Mouse (Mus musculus): Measurements from ENCODE around the gene Kcnj6. TPM values are rescaled to one million over a fixed set of nuclear protein-coding genes. Genes with fewer than 3 reads are reported as not detected.
"Not testable (repeated sequence)": the region's sequence is repeated elsewhere in the genome, so short reads cannot be mapped to it uniquely, and the experiment has no call there.

Kcnj6 gene
- polyA plus RNA-seq, 1 experiment from 2014 or later = 0.23 TPM

GRCm38 (mm10) chr16:94825274-94825673, 172.2 kb downstream of the Kcnj6 start:
- 74% methylated on average over 6 of the region's 6 CpGs for WGBS
- no peaks in the 10 kb centered on the region for H3K36me3 ChIP-seq

GRCm38 (mm10) chr16:94822611-94823010, 174.9 kb downstream of the Kcnj6 start:
- Histone ChIP-seq H3K9me3 (no peaks in the 10 kb centered on the region), H3K4me1 (peaks cover 9% of the 10 kb centered on the region; the same call in 1 of the 2 replicates), H3K27me3 (ENCODE audit: insufficient read depth, poor library complexity, severe bottlenecking) (no peaks in the 10 kb centered on the region), H3K36me3 (no peaks in the 10 kb centered on the region), H3K27ac (no peak overlapping the region), H3K4me3 (no peak overlapping the region)
- no peak for DNase-seq (ENCODE audit: low spot score)
- 72% methylated on average over 5 of the region's 5 CpGs for WGBS

More at GRCm38 (mm10) chr16:94825274-94825673, 172.2 kb downstream of the Kcnj6 start:
- DNase-seq (ENCODE audit: low spot score) = no peak
- H3K27ac ChIP-seq = no peak overlapping the region
- no peaks in the 10 kb centered on the region for H3K9me3 ChIP-seq
- no peaks in the 10 kb centered on the region for H3K27me3 ChIP-seq (ENCODE audit: insufficient read depth, poor library complexity, severe bottlenecking)
- peaks cover 7% of the 10 kb centered on the region; the same call in 1 of the 2 replicates for H3K4me1 ChIP-seq
- no peak overlapping the region for H3K4me3 ChIP-seq

DNA sequence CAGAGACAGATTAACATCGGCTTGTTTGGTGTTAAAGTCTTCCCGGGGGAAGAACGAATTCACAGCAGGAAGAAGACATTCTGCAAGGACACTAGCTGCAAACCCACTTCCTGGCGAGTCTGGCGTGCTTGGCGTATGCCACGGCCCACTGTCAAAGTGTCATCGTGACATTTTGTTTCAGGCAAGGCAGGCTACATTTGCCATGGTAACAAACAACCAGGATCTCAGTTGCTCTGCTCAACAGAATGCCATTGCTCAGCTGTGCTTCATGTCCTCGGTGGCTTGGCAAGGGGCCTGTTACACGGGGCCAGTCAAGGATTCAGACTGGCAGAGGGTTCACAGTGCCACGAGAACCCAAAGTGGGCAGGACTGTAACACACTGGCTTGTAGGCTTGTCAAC, 175.9 kb downstream of the Kcnj6 start:
- H3K4me3 ChIP-seq = no peak overlapping the region
- H3K9me3 ChIP-seq = no peaks in the 10 kb centered on the region
- H3K27me3 ChIP-seq (ENCODE audit: insufficient read depth, poor library complexity, severe bottlenecking) = no peaks in the 10 kb centered on the region
- 78% methylated on average over 11 of the region's 11 CpGs for WGBS
- H3K27ac ChIP-seq = no peak overlapping the region
- H3K36me3 ChIP-seq = no peaks in the 10 kb centered on the region
- no peak for DNase-seq (ENCODE audit: low spot score)
- H3K4me1 ChIP-seq = 0 out of 2 replicates have a peak, but pooled peaks cover 3% of the 10 kb centered on the region

- Histone ChIP-seq H3K36me3 (no peaks in the 10 kb centered on the region), H3K4me3 (no peak overlapping the region), H3K27ac (no peak overlapping the region), H3K4me1 (0 out of 2 replicates have a peak, but pooled peaks cover 3% of the 10 kb centered on the region), H3K27me3 (ENCODE audit: insufficient read depth, poor library complexity, severe bottlenecking) (no peaks in the 10 kb centered on the region), H3K9me3 (peaks cover 11% of the 10 kb centered on the region)
- 26% methylated on average over 6 of the region's 6 CpGs for WGBS
- DNase-seq (ENCODE audit: low spot score) = no peak
Observed at GRCm38 (mm10) chr16:94816391-94816790, 181.1 kb downstream of the Kcnj6 start.

GRCm38 (mm10) chr16:94815891-94816290, 181.6 kb downstream of the Kcnj6 start:
- Histone ChIP-seq H3K9me3 (peaks cover 11% of the 10 kb centered on the region), H3K4me1 (0 out of 2 replicates have a peak, but pooled peaks cover 3% of the 10 kb centered on the region), H3K27me3 (ENCODE audit: insufficient read depth, poor library complexity, severe bottlenecking) (no peaks in the 10 kb centered on the region), H3K27ac (no peak overlapping the region), H3K36me3 (no peaks in the 10 kb centered on the region), H3K4me3 (no peak overlapping the region)
- DNase-seq (ENCODE audit: low spot score) = no peak
- WGBS = 73% methylated on average over 6 of the region's 6 CpGs

- H3K36me3 ChIP-seq; H3K27me3 ChIP-seq (ENCODE audit: insufficient read depth, poor library complexity, severe bottlenecking); H3K4me1 ChIP-seq; DNase-seq (ENCODE audit: low spot score); H3K4me3 ChIP-seq; H3K27ac ChIP-seq: not testable (repeated sequence)
- 6% methylated on average over 1 of the region's 1 CpGs for WGBS
- peaks cover 11% of the 10 kb centered on the region for H3K9me3 ChIP-seq
Observed at GRCm38 (mm10) chr16:94809286-94809685, 188.2 kb downstream of the Kcnj6 start.

DNA sequence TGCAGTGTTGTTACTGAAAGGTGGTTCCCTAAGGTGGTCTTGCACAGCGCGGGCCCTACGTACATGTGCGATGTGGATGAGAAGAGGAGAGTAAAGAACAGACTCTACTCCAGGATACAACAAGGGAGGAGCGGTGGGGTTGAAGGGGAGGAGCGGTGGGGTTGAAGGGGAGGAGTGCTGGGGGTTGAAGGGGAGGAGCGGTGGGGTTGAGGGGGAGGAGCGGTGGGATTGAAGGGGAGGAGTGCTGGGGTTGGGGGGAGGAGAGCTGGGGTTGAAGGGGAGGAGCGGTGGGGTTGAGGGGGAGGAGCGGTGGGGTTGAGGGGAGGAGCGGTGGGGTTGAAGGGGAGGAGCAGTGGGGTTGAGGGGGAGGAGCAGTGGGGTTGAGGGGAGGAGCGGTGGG, 199.3 kb downstream of the Kcnj6 start:
- no peak for DNase-seq (ENCODE audit: low spot score)
- whole genome bisulfite sequencing = 86% methylated on average over 11 of the region's 12 CpGs
- Histone ChIP-seq H3K36me3 (no peaks in the 10 kb centered on the region), H3K4me1 (peaks cover 19% of the 10 kb centered on the region; the same call in 1 of the 2 replicates), H3K27me3 (ENCODE audit: insufficient read depth, poor library complexity, severe bottlenecking) (no peaks in the 10 kb centered on the region), H3K27ac (no peak overlapping the region), H3K4me3 (no peak overlapping the region), H3K9me3 (no peaks in the 10 kb centered on the region)

GRCm38 (mm10) chr16:94797366-94797765, 200.1 kb downstream of the Kcnj6 start:
- 79% methylated on average over 6 of the region's 6 CpGs for WGBS
- peaks cover 18% of the 10 kb centered on the region; the same call in 1 of the 2 replicates for H3K4me1 ChIP-seq
- H3K9me3 ChIP-seq = no peaks in the 10 kb centered on the region
- 0 out of 2 replicates have a peak, but pooled peaks cover 6% of the 10 kb centered on the region for H3K27me3 ChIP-seq (ENCODE audit: insufficient read depth, poor library complexity, severe bottlenecking)
- no peak overlapping the region for H3K27ac ChIP-seq
- no peaks in the 10 kb centered on the region for H3K36me3 ChIP-seq
- no peak for DNase-seq (ENCODE audit: low spot score)
- H3K4me3 ChIP-seq = no peak overlapping the region

- Histone ChIP-seq H3K36me3 (no peaks in the 10 kb centered on the region), H3K9me3 (no peaks in the 10 kb centered on the region), H3K27me3 (ENCODE audit: insufficient read depth, poor library complexity, severe bottlenecking) (peaks cover 6% of the 10 kb centered on the region; the same call in 1 of the 2 replicates), H3K27ac (no peak overlapping the region), H3K4me3 (no peak overlapping the region), H3K4me1 (0 out of 2 replicates have a peak, but pooled peaks cover 5% of the 10 kb centered on the region)
- WGBS = 64% methylated on average over 7 of the region's 7 CpGs
- DNase-seq (ENCODE audit: low spot score) = no peak
Observed at GRCm38 (mm10) chr16:94793041-94793440, 204.5 kb downstream of the Kcnj6 start.

GRCm38 (mm10) chr16:94789958-94790357, 207.5 kb downstream of the Kcnj6 start:
- no peaks in the 10 kb centered on the region for H3K36me3 ChIP-seq
- no peak overlapping the region for H3K27ac ChIP-seq

GRCm38 (mm10) chr16:94788716-94789115, 208.8 kb downstream of the Kcnj6 start:
- Histone ChIP-seq H3K4me3 (no peak overlapping the region), H3K9me3 (no peaks in the 10 kb centered on the region), H3K4me1 (no peaks in the 10 kb centered on the region), H3K27ac (no peak overlapping the region), H3K27me3 (ENCODE audit: insufficient read depth, poor library complexity, severe bottlenecking) (peaks cover 12% of the 10 kb centered on the region; the same call in 1 of the 2 replicates), H3K36me3 (no peaks in the 10 kb centered on the region)
- WGBS = 85% methylated on average over 7 of the region's 7 CpGs
- no peak for DNase-seq (ENCODE audit: low spot score)

More at GRCm38 (mm10) chr16:94789958-94790357, 207.5 kb downstream of the Kcnj6 start:
- no peak overlapping the region for H3K4me3 ChIP-seq
- peaks cover 12% of the 10 kb centered on the region; the same call in 1 of the 2 replicates for H3K27me3 ChIP-seq (ENCODE audit: insufficient read depth, poor library complexity, severe bottlenecking)
- no peak for DNase-seq (ENCODE audit: low spot score)
- WGBS = 24% methylated on average over 6 of the region's 6 CpGs
- H3K9me3 ChIP-seq = no peaks in the 10 kb centered on the region
- no peaks in the 10 kb centered on the region for H3K4me1 ChIP-seq

- 6% methylated on average over 16 of the region's 16 CpGs for WGBS
Observed at GRCm38 (mm10) chr16:94788165-94788564, 209.3 kb downstream of the Kcnj6 start.

GRCm38 (mm10) chr16:94785873-94786272, 211.6 kb downstream of the Kcnj6 start:
- WGBS = 76% methylated on average over 5 of the region's 5 CpGs
- H3K27ac ChIP-seq = no peak overlapping the region
- H3K27me3 ChIP-seq (ENCODE audit: insufficient read depth, poor library complexity, severe bottlenecking) = peaks cover 5% of the 10 kb centered on the region; the same call in 1 of the 2 replicates
- no peaks in the 10 kb centered on the region for H3K4me1 ChIP-seq
- H3K9me3 ChIP-seq = no peaks in the 10 kb centered on the region
- H3K36me3 ChIP-seq = no peaks in the 10 kb centered on the region
- no peak for DNase-seq (ENCODE audit: low spot score)
- H3K4me3 ChIP-seq = no peak overlapping the region

More at GRCm38 (mm10) chr16:94788165-94788564, 209.3 kb downstream of the Kcnj6 start:
- no peaks in the 10 kb centered on the region for H3K36me3 ChIP-seq
- H3K27me3 ChIP-seq (ENCODE audit: insufficient read depth, poor library complexity, severe bottlenecking) = peaks cover 12% of the 10 kb centered on the region; the same call in 1 of the 2 replicates
- H3K27ac ChIP-seq = no peak overlapping the region
- no peaks in the 10 kb centered on the region for H3K4me1 ChIP-seq
- DNase-seq (ENCODE audit: low spot score) = no peak
- H3K9me3 ChIP-seq = no peaks in the 10 kb centered on the region
- no peak overlapping the region for H3K4me3 ChIP-seq

DNA sequence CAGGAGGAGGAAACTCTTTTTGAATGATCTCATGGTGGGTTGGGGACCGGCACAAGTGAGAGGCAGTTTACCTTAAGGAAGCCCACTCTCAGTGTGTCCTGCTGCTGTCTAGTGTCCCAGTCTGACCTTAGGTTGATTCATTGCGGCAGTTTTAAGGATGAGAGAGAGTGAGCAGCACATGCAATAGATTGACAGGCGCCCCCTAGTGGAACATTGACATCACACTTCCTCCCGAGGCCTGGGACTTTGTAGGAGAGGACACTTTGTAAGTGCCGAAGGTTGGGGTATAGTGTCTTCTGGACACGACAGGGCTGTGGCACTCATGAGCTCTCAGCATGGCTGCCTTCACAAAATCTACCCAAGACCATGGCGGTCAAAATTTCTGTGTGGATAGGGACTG, 213.8 kb downstream of the Kcnj6 start:
- no peak for DNase-seq (ENCODE audit: low spot score)
- Histone ChIP-seq H3K9me3 (no peaks in the 10 kb centered on the region), H3K27me3 (ENCODE audit: insufficient read depth, poor library complexity, severe bottlenecking) (peaks cover 5% of the 10 kb centered on the region; the same call in 1 of the 2 replicates), H3K27ac (no peak overlapping the region), H3K4me1 (no peaks in the 10 kb centered on the region), H3K4me3 (no peak overlapping the region), H3K36me3 (no peaks in the 10 kb centered on the region)
- 55% methylated on average over 7 of the region's 7 CpGs for WGBS
